Mouse (Mus musculus) bone marrow macrophage, adult 2 months (primary cell): ENCODE results near the gene 4932438H23Rik. TPM values are rescaled to one million over a fixed set of nuclear protein-coding genes. Genes with fewer than 3 reads are reported as not detected.

Experiments used
- H3K27ac ChIP-seq: 2 replicates; pipeline ENCODE4 v1.5.1; 2012; ENCODE audit warnings: low read depth, low read length; ENCODE audit not compliant: insufficient read depth
- H3K4me1 ChIP-seq: 2 replicates; pipeline ENCODE4 v1.6.1; 2012; ENCODE audit warnings: low read length; ENCODE audit not compliant: control insufficient read depth, insufficient read depth
- H3K4me3 ChIP-seq: 2 replicates; pipeline ENCODE4 v1.5.1; 2012; ENCODE audit warnings: mild to moderate bottlenecking, low read length, moderate library complexity; ENCODE audit not compliant: insufficient read depth
- CTCF ChIP-seq: IDR thresholded peaks from 2 replicates; pipeline ENCODE4 v1.5.1; 2012; ENCODE audit warnings: low read depth, mild to moderate bottlenecking, low read length, moderate library complexity
- POLR2A ChIP-seq: IDR thresholded peaks from 2 replicates; pipeline ENCODE4 v1.6.1; 2012; ENCODE audit warnings: mild to moderate bottlenecking, low read depth, low read length, borderline replicate concordance
- polyA plus RNA-seq: library from polyadenylated mRNA; stranded (reverse); fragments of >200 nt; gene quantifications from 2 replicates; pipeline ENCODE4 v1.2.4, GENCODE M21; 2012; ENCODE audit not compliant: missing spikeins, insufficient read depth, insufficient read length

4932438H23Rik gene
- polyA plus RNA-seq: not detected in 2 replicates

GRCm38 (mm10) chr16:91095022-91095421, at the start of gene 4932438H23Rik:
4932438H23Rik (minus strand) TSS chr16:91095122.
- H3K27ac ChIP-seq: no peak within 1 kb of the TSS
- no peak within 1 kb of the TSS for H3K4me3 ChIP-seq
- H3K4me1 ChIP-seq: peaks cover 3% of the 10 kb centered on the region
- TF ChIP-seq POLR2A (no peak), CTCF (no peak)

- no peak overlapping the region for H3K27ac ChIP-seq
- TF ChIP-seq CTCF (no peak), POLR2A (no peak)
- no peaks in the 10 kb centered on the region for H3K4me1 ChIP-seq
- H3K4me3 ChIP-seq: no peak overlapping the region
Observed at GRCm38 (mm10) chr16:91140991-91141630, 46.2 kb upstream of the 4932438H23Rik start.

- no peak overlapping the region for H3K27ac ChIP-seq
- TF ChIP-seq POLR2A (no peak), CTCF (no peak)
- no peaks in the 10 kb centered on the region for H3K4me1 ChIP-seq
- no peak overlapping the region for H3K4me3 ChIP-seq
Observed at GRCm38 (mm10) chr16:91140457-91140856, 45.5 kb upstream of the 4932438H23Rik start.

- Histone ChIP-seq H3K4me3 (no peak overlapping the region), H3K4me1 (no peaks in the 10 kb centered on the region), H3K27ac (no peak overlapping the region)
- TF ChIP-seq CTCF (no peak), POLR2A (no peak)
Observed at GRCm38 (mm10) chr16:91140056-91140455, 45.1 kb upstream of the 4932438H23Rik start.

GRCm38 (mm10) chr16:91139481-91139880, 44.6 kb upstream of the 4932438H23Rik start:
- Histone ChIP-seq H3K4me1 (no peaks in the 10 kb centered on the region), H3K27ac (no peak overlapping the region), H3K4me3 (no peak overlapping the region)
- TF ChIP-seq POLR2A (no peak), CTCF (no peak)

GRCm38 (mm10) chr16:91138736-91139135, 43.8 kb upstream of the 4932438H23Rik start:
- Histone ChIP-seq H3K4me3 (no peak overlapping the region), H3K4me1 (no peaks in the 10 kb centered on the region), H3K27ac (no peak overlapping the region)
- TF ChIP-seq CTCF (no peak), POLR2A (no peak)

GRCm38 (mm10) chr16:91138151-91138550, 43.2 kb upstream of the 4932438H23Rik start:
- no peak overlapping the region for H3K27ac ChIP-seq
- no peak for TF ChIP-seq CTCF
- no peak for TF ChIP-seq POLR2A
- H3K4me1 ChIP-seq: no peaks in the 10 kb centered on the region
- H3K4me3 ChIP-seq: no peak overlapping the region

- Histone ChIP-seq H3K4me1 (no peaks in the 10 kb centered on the region), H3K4me3 (no peak overlapping the region), H3K27ac (no peak overlapping the region)
- TF ChIP-seq POLR2A (no peak), CTCF (no peak)
Observed at GRCm38 (mm10) chr16:91136607-91137006, 41.7 kb upstream of the 4932438H23Rik start.

- no peak for TF ChIP-seq POLR2A
- TF ChIP-seq CTCF: no peak
- no peaks in the 10 kb centered on the region for H3K4me1 ChIP-seq
- no peak overlapping the region for H3K4me3 ChIP-seq
- H3K27ac ChIP-seq: no peak overlapping the region
Observed at GRCm38 (mm10) chr16:91129916-91130315, 35.0 kb upstream of the 4932438H23Rik start.

- TF ChIP-seq POLR2A (no peak), CTCF (no peak)
- no peak overlapping the region for H3K4me3 ChIP-seq
- H3K27ac ChIP-seq: no peak overlapping the region
- no peaks in the 10 kb centered on the region for H3K4me1 ChIP-seq
Observed at GRCm38 (mm10) chr16:91128431-91128830, 33.5 kb upstream of the 4932438H23Rik start.
